Mouse (Mus musculus) MEL (cell line): ENCODE data around the gene Morn3. TPM values are rescaled to one million over a fixed set of nuclear protein-coding genes. Genes with fewer than 3 reads are reported as not detected.
A peak's percentile ranks its signal among the peaks of the same experiment; 100 is the strongest.

Experiments
- DNase-seq: peaks from one replicate; pipeline ENCODE4 v3.0.0; 2011; ENCODE audit warnings: low read depth, low spot score
- H3K27ac ChIP-seq: 2 replicates; pipeline ENCODE4 v1.5.1; 2012; ENCODE audit warnings: low read depth, mild to moderate bottlenecking, control low read depth, low read length, moderate library complexity; ENCODE audit not compliant: control insufficient read depth
- H3K27me3 ChIP-seq, 2 experiments: fragments of 150-350 bp in 1 of 2; sonication (generic) in 1 of 2; 2 replicates each; pipeline ENCODE4 v1.6.1; 2012; ENCODE audit warnings: low read length in 2 of 2, mild to moderate bottlenecking in 2 of 2, improper control_type of control experiment in 1 of 2, moderate library complexity in 1 of 2; ENCODE audit not compliant: insufficient read depth in 2 of 2, control insufficient read depth in 1 of 2
- H3K36me3 ChIP-seq, 2 experiments: 2 replicates each; pipeline ENCODE4 v1.6.1; 2012 to 2014; ENCODE audit warnings: low read length in 2 of 2, improper control_type of control experiment in 1 of 2, inconsistent platforms in 1 of 2, mild to moderate bottlenecking in 1 of 2; ENCODE audit not compliant: insufficient read depth in 2 of 2, control insufficient read depth in 1 of 2
- H3K4me1 ChIP-seq, 2 experiments: fragments of 150-350 bp in 1 of 2; sonication (generic) in 1 of 2; 2 replicates each; pipeline ENCODE4 v1.6.1; 2012; ENCODE audit warnings: low read length in 2 of 2, improper control_type of control experiment in 1 of 2, mild to moderate bottlenecking in 1 of 2; ENCODE audit not compliant: insufficient read depth in 2 of 2, control insufficient read depth in 1 of 2
- H3K4me3 ChIP-seq, 2 experiments: fragments of 150-350 bp in 1 of 2; sonication (generic) in 1 of 2; 2 replicates each; pipeline ENCODE4 v1.5.1; 2012; ENCODE audit warnings: low read depth in 2 of 2, low read length in 2 of 2, mild to moderate bottlenecking in 2 of 2, moderate library complexity in 2 of 2, control low read depth in 1 of 2, improper control_type of control experiment in 1 of 2; ENCODE audit not compliant: control insufficient read depth in 1 of 2, insufficient read depth in 1 of 2
- H3K79me2 ChIP-seq: 2 replicates; pipeline ENCODE4 v1.6.1; 2012; ENCODE audit warnings: mild to moderate bottlenecking, low read length, moderate library complexity; ENCODE audit not compliant: control insufficient read depth, poor library complexity, insufficient read depth
- H3K9ac ChIP-seq: 2 replicates; pipeline ENCODE4 v1.6.1; 2012; ENCODE audit warnings: low read depth, mild to moderate bottlenecking, control low read depth, low read length, moderate library complexity; ENCODE audit not compliant: control insufficient read depth, poor library complexity, severe bottlenecking
- H3K9me3 ChIP-seq: fragments of 150-350 bp; sonication (generic); replicated peaks from 2 replicates; pipeline ENCODE4 v1.6.1; 2012; ENCODE audit warnings: mild to moderate bottlenecking, low read length, improper control_type of control experiment, moderate library complexity; ENCODE audit not compliant: insufficient read depth
- BHLHE40 ChIP-seq: IDR thresholded peaks from 2 replicates; pipeline ENCODE4 v1.6.1; 2012; ENCODE audit warnings: low read depth, mild to moderate bottlenecking, inconsistent platforms, low read length, improper control_type of control experiment, borderline replicate concordance
- CHD1 ChIP-seq: IDR thresholded peaks from 2 replicates; pipeline ENCODE4 v1.6.1; 2012; ENCODE audit warnings: low read depth, mild to moderate bottlenecking, inconsistent platforms, low read length, improper control_type of control experiment
- CHD2 ChIP-seq: IDR thresholded peaks from 2 replicates; pipeline ENCODE4 v1.6.1; 2011; ENCODE audit warnings: low read length, improper control_type of control experiment
- E2F4 ChIP-seq: IDR thresholded peaks from 2 replicates; pipeline ENCODE4 v1.6.1; 2011; ENCODE audit warnings: low read depth, low read length, improper control_type of control experiment, borderline replicate concordance
- ELF1 ChIP-seq: IDR thresholded peaks from 2 replicates; pipeline ENCODE4 v1.6.1; 2014; ENCODE audit warnings: low read depth, mild to moderate bottlenecking, inconsistent platforms, low read length, improper control_type of control experiment, moderate library complexity
- EP300 ChIP-seq, 2 experiments: IDR thresholded peaks; 2 replicates each; pipeline ENCODE4 v1.6.1; 2011; ENCODE audit warnings: improper control_type of control experiment in 2 of 2, low read length in 2 of 2, low read depth in 1 of 2, mild to moderate bottlenecking in 1 of 2
- ETS1 ChIP-seq: IDR thresholded peaks from 2 replicates; pipeline ENCODE4 v1.6.1; 2012; ENCODE audit warnings: low read depth, mild to moderate bottlenecking, inconsistent platforms, low read length, improper control_type of control experiment, moderate library complexity
- GABPA ChIP-seq: IDR thresholded peaks from 2 replicates; pipeline ENCODE4 v1.6.1; 2012; ENCODE audit warnings: low read depth, mild to moderate bottlenecking, inconsistent platforms, low read length, improper control_type of control experiment, moderate library complexity
- GATA1 ChIP-seq: IDR thresholded peaks from 2 replicates; pipeline ENCODE4 v1.6.1; 2011; ENCODE audit warnings: low read depth, low read length, improper control_type of control experiment
- HCFC1 ChIP-seq: IDR thresholded peaks from 2 replicates; pipeline ENCODE4 v1.6.1; 2012; ENCODE audit warnings: low read depth, mild to moderate bottlenecking, inconsistent platforms, low read length, improper control_type of control experiment, moderate library complexity
- JUND ChIP-seq: IDR thresholded peaks from 2 replicates; pipeline ENCODE4 v1.6.1; 2011; ENCODE audit warnings: low read depth, mild to moderate bottlenecking, improper control_type of control experiment, low read length
- KAT2A ChIP-seq: conservative IDR thresholded peaks from 2 replicates; pipeline ENCODE4 v1.6.1; 2012; ENCODE audit warnings: low read depth, low read length, improper control_type of control experiment, inconsistent platforms
- MAX ChIP-seq: IDR thresholded peaks from 2 replicates; pipeline ENCODE4 v1.6.1; 2011; ENCODE audit warnings: low read length, improper control_type of control experiment
- MAZ ChIP-seq: IDR thresholded peaks from 2 replicates; pipeline ENCODE4 v1.6.1; 2012; ENCODE audit warnings: low read depth, mild to moderate bottlenecking, inconsistent platforms, low read length, improper control_type of control experiment
- MEF2A ChIP-seq: IDR thresholded peaks from 2 replicates; pipeline ENCODE4 v1.6.1; 2014; ENCODE audit warnings: low read depth, mild to moderate bottlenecking, inconsistent platforms, low read length, improper control_type of control experiment; ENCODE audit not compliant: poor library complexity, insufficient replicate concordance, severe bottlenecking; ENCODE audit errors: extremely low read depth
- MXI1 ChIP-seq: IDR thresholded peaks from 2 replicates; pipeline ENCODE4 v1.6.1; 2011; ENCODE audit warnings: mild to moderate bottlenecking, low read depth, low read length, improper control_type of control experiment
- MYB ChIP-seq: IDR thresholded peaks from 2 replicates; pipeline ENCODE4 v1.6.1; 2011; ENCODE audit warnings: mild to moderate bottlenecking, low read depth, low read length, improper control_type of control experiment
- MYC ChIP-seq: IDR thresholded peaks from 2 replicates; pipeline ENCODE4 v1.6.1; 2011; ENCODE audit warnings: low read depth, mild to moderate bottlenecking, low read length, improper control_type of control experiment, moderate library complexity
- NELFE ChIP-seq: IDR thresholded peaks from 2 replicates; pipeline ENCODE4 v1.6.1; 2011; ENCODE audit warnings: low read depth, low read length, improper control_type of control experiment
- NRF1 ChIP-seq: IDR thresholded peaks from 2 replicates; pipeline ENCODE4 v1.6.1; 2014; ENCODE audit warnings: low read depth, mild to moderate bottlenecking, inconsistent platforms, low read length, improper control_type of control experiment, moderate library complexity; ENCODE audit not compliant: poor library complexity, insufficient read depth, severe bottlenecking
- POLR2A ChIP-seq, 2 experiments: IDR thresholded peaks; 2 replicates each; pipeline ENCODE4 v1.6.1; 2011 to 2012; ENCODE audit warnings: low read length in 2 of 2, mild to moderate bottlenecking in 2 of 2, control low read depth in 1 of 2, improper control_type of control experiment in 1 of 2, low read depth in 1 of 2, moderate library complexity in 1 of 2; ENCODE audit not compliant: control insufficient read depth in 1 of 2, insufficient read depth in 1 of 2, poor library complexity in 1 of 2
- POLR2AphosphoS5 ChIP-seq: IDR thresholded peaks from 2 replicates; pipeline ENCODE4 v1.6.1; 2012; ENCODE audit warnings: low read depth, borderline replicate concordance, mild to moderate bottlenecking, inconsistent platforms, low read length, moderate library complexity, mixed read lengths
- RAD21 ChIP-seq: IDR thresholded peaks from 2 replicates; pipeline ENCODE4 v1.6.1; 2011; ENCODE audit warnings: mild to moderate bottlenecking, low read depth, low read length, improper control_type of control experiment
- RCOR1 ChIP-seq: IDR thresholded peaks from 2 replicates; pipeline ENCODE4 v1.6.1; 2012; ENCODE audit warnings: low read depth, mild to moderate bottlenecking, inconsistent platforms, low read length, improper control_type of control experiment
- SIN3A ChIP-seq: IDR thresholded peaks from 2 replicates; pipeline ENCODE4 v1.6.1; 2012; ENCODE audit warnings: low read length, improper control_type of control experiment, inconsistent platforms
- SMC3 ChIP-seq: IDR thresholded peaks from 2 replicates; pipeline ENCODE4 v1.6.1; 2011; ENCODE audit warnings: low read depth, low read length, improper control_type of control experiment
- TAL1 ChIP-seq: IDR thresholded peaks from 2 replicates; pipeline ENCODE4 v1.6.1; 2012; ENCODE audit warnings: mild to moderate bottlenecking, inconsistent platforms, low read length, moderate library complexity, mixed read lengths
- TCF12 ChIP-seq: IDR thresholded peaks from 2 replicates; pipeline ENCODE4 v1.6.1; 2014; ENCODE audit warnings: low read depth, mild to moderate bottlenecking, inconsistent platforms, low read length, improper control_type of control experiment, moderate library complexity
- USF1 ChIP-seq: IDR thresholded peaks from 2 replicates; pipeline ENCODE4 v1.6.1; 2014; ENCODE audit warnings: low read depth, mild to moderate bottlenecking, inconsistent platforms, low read length, improper control_type of control experiment, moderate library complexity
- USF2 ChIP-seq, 2 experiments: IDR thresholded peaks; 2 replicates each; pipeline ENCODE4 v1.6.1; 2011 to 2012; ENCODE audit warnings: improper control_type of control experiment in 2 of 2, low read length in 2 of 2, borderline replicate concordance in 1 of 2, inconsistent platforms in 1 of 2, low read depth in 1 of 2, mild to moderate bottlenecking in 1 of 2; ENCODE audit not compliant: insufficient read depth in 1 of 2
- ZC3H11A ChIP-seq: IDR thresholded peaks from 2 replicates; pipeline ENCODE4 v1.6.1; 2012; ENCODE audit warnings: low read depth, mild to moderate bottlenecking, inconsistent platforms, low read length, improper control_type of control experiment
- ZKSCAN1 ChIP-seq: IDR thresholded peaks from 2 replicates; pipeline ENCODE4 v1.6.1; 2012; ENCODE audit warnings: low read depth, mild to moderate bottlenecking, inconsistent platforms, low read length, improper control_type of control experiment, moderate library complexity
- ZMIZ1 ChIP-seq: IDR thresholded peaks from 2 replicates; pipeline ENCODE4 v1.6.1; 2012; ENCODE audit warnings: low read depth, mild to moderate bottlenecking, inconsistent platforms, low read length, improper control_type of control experiment, moderate library complexity
- ZNF384 ChIP-seq: IDR thresholded peaks from 2 replicates; pipeline ENCODE4 v1.6.1; 2012; ENCODE audit warnings: low read depth, mild to moderate bottlenecking, inconsistent platforms, low read length, improper control_type of control experiment
- polyA plus RNA-seq, 2 experiments: library from polyadenylated mRNA; stranded (reverse) in 1 of 2; unstranded in 1 of 2; fragments of >175 nt in 1 of 2; fragments of >200 nt in 1 of 2; gene quantifications; 2 replicates each; pipeline versions ENCODE4 v1.2.1 to v1.2.4; 2012; ENCODE audit warnings: low replicate concordance in 2 of 2, low read depth in 1 of 2; ENCODE audit not compliant: insufficient read length in 2 of 2, insufficient read depth in 1 of 2, missing spikeins in 1 of 2
- total RNA-seq: library from RNA; depleted of rRNA; stranded (reverse); fragments of 300-350 nt; gene quantifications from 2 replicates; pipeline ENCODE4 v1.2.3, GENCODE M21; 2012

Gene Morn3
- total and polyA plus RNA-seq, 3 experiments = not detected

GRCm38 (mm10) chr5:123094238-123094991 is 47.6 kb upstream of the Morn3 start:
- Histone ChIP-seq H3K4me3 (peak overlapping the region; percentile 38 to 55), H3K27me3 (no peaks in the 10 kb centered on the region), H3K79me2 (no peaks in the 10 kb centered on the region), H3K36me3 (peaks cover 0 to 20% of the 10 kb centered on the region in 2 experiments; a peak in 3 of 4 replicates), H3K9ac (peak overlapping the region; percentile 57), H3K27ac (peak overlapping the region; percentile 81), H3K4me1 (peaks cover 6 to 22% of the 10 kb centered on the region in 2 experiments; a peak in 3 of 4 replicates), H3K9me3 (no peaks in the 10 kb centered on the region)
- peak; percentile 97 for DNase-seq
- TF ChIP-seq JUND (no peak), MAX (peak; percentile 80), RAD21 (no peak), RCOR1 (peak; percentile 42), NELFE (peak; percentile 58), SIN3A (peak; percentile 60), TCF12 (peak; percentile 83), GATA1 (peak; percentile 77), MYB (peak; percentile 59; the same call in 1 of the 2 replicates), MEF2A (no peak), ZC3H11A (no peak), BHLHE40 (peak; percentile 98), EP300 (IDR thresholded peaks at IDR 0.05; ENCODE audit: low read depth in 1 of 2, low read length in 2 of 2) (peak; percentile 60 to 83), HCFC1 (peak; percentile 65; the same call in 1 of the 2 replicates), E2F4 (0 out of 2 replicates have a peak, but pooled peaks have one; percentile 46), USF2 (IDR thresholded peaks at IDR 0.05; ENCODE audit: borderline replicate concordance in 1 of 2, insufficient read depth in 1 of 2, low read depth in 1 of 2, low read length in 2 of 2) (0 out of 4 replicates have a peak, but pooled peaks of 1 of the 2 experiments have one; percentile 6), ZMIZ1 (0 out of 2 replicates have a peak, but pooled peaks have one; percentile 21), CHD2 (peak; percentile 54), KAT2A (0 out of 2 replicates have a peak, but pooled peaks have one; percentile 40), GABPA (no peak), POLR2AphosphoS5 (0 out of 2 replicates have a peak, but pooled peaks have one; percentile 57), ELF1 (0 out of 2 replicates have a peak, but pooled peaks have one; percentile 16), USF1 (0 out of 2 replicates have a peak, but pooled peaks have one; percentile 25), ZKSCAN1 (no peak), POLR2A (IDR thresholded peaks at IDR 0.05; ENCODE audit: control insufficient read depth in 1 of 2, insufficient read depth in 1 of 2, low read depth in 1 of 2, low read length in 2 of 2, poor library complexity in 1 of 2) (peak in 1 of 2 experiments; percentile 62; a peak in 2 of 4 replicates), TAL1 (peak; percentile 93), MYC (peak; percentile 88), SMC3 (0 out of 2 replicates have a peak, but pooled peaks have one; percentile 5), CHD1 (no peak), MXI1 (peak; percentile 83), ETS1 (peak; percentile 97), MAZ (peak; percentile 65; the same call in 1 of the 2 replicates), ZNF384 (no peak), NRF1 (peak; percentile 95)
